Mouse (Mus musculus) midbrain, embryonic 16.5 days (tissue): ENCODE measurements around the gene Sox6. TPM values are rescaled to one million over a fixed set of nuclear protein-coding genes. Genes with fewer than 3 reads are reported as not detected.

ENCODE experiments used
- ATAC-seq: fragments of 200-750 bp; cut with Nextera tagmentation; 2 replicates; pipeline ENCODE4 v1.8.0; 2017; ENCODE audit warnings: moderate TSS enrichment
- H3K27ac ChIP-seq: fragments of 300-500 bp; sonication (generic); 2 replicates; pipeline ENCODE4 v1.5.1; 2014; ENCODE audit warnings: mild to moderate bottlenecking, low read length, mixed read lengths
- H3K27me3 ChIP-seq: fragments of 300-500 bp; sonication (generic); 2 replicates; pipeline ENCODE4 v1.6.1; 2014; ENCODE audit warnings: low read depth, low read length, mixed read lengths; ENCODE audit not compliant: control insufficient read depth, insufficient read depth
- H3K36me3 ChIP-seq: fragments of 300-500 bp; sonication (generic); 2 replicates; pipeline ENCODE4 v1.6.1; 2014; ENCODE audit warnings: mild to moderate bottlenecking, low read length, moderate library complexity, mixed read lengths; ENCODE audit not compliant: control insufficient read depth, insufficient read depth
- H3K4me1 ChIP-seq: fragments of 300-500 bp; sonication (generic); 2 replicates; pipeline ENCODE4 v1.6.1; 2014; ENCODE audit warnings: mild to moderate bottlenecking, low read length, mixed read lengths; ENCODE audit not compliant: control insufficient read depth, insufficient read depth
- H3K4me2 ChIP-seq: fragments of 300-500 bp; sonication (generic); 2 replicates; pipeline ENCODE4 v1.6.1; 2014; ENCODE audit warnings: mild to moderate bottlenecking, low read length, mixed read lengths
- H3K4me3 ChIP-seq: fragments of 300-500 bp; sonication (generic); 2 replicates; pipeline ENCODE4 v1.5.1; 2014; ENCODE audit warnings: low read depth, mild to moderate bottlenecking, low read length, moderate library complexity, mixed read lengths
- H3K9ac ChIP-seq: fragments of 300-500 bp; sonication (generic); 2 replicates; pipeline ENCODE4 v1.6.1; 2014; ENCODE audit warnings: low read depth, low read length, mixed read lengths
- H3K9me3 ChIP-seq: fragments of 300-500 bp; sonication (generic); replicated peaks from 2 replicates; pipeline ENCODE4 v1.6.1; 2014; ENCODE audit warnings: mild to moderate bottlenecking, low read length, mixed read lengths; ENCODE audit not compliant: control insufficient read depth, poor library complexity, severe bottlenecking
- WGBS: fragments of 180-500 bp; shearing (Covaris S2); extraction: QIAGEN DNeasy Blood & Tissue Kit; methylation state at CpG from one replicate; pipeline ENCODE4 v1.1.7; 2014; 5-methylcytosine and 5-hydroxymethylcytosine counted together
- polyA plus RNA-seq: library from polyadenylated mRNA; unstranded; fragments of >200 nt; fragmentation: Nextera tagmentation; extraction: Ambion mirVana; gene quantifications from 2 replicates; pipeline ENCODE4 v1.2.1, GENCODE M21; 2015

The Sox6 gene
- polyA plus RNA-seq, 1 experiment from 2014 or later = 47.2 TPM

DNA sequence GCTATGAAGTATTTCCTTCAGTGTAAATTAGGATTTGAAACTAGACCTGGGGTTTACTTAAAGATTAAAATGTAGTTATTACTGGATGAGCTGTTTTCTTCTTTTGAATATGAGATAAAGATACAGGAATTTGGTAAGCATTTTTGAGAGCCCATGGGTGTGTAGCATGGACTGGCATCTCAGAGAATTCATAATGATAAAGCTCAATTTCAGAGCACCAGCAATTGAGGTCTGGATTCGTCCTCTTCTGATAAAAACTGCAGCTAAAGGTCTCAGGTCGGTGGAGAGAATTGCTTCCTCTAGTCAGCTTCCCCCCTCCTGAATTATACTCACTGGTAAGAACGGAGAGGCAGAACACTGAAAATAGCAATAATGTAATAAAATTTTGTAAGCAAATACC is 86.4 kb downstream of the Sox6 start:
- Histone ChIP-seq H3K4me3 (no peak overlapping the region), H3K4me2 (no peak overlapping the region), H3K27me3 (no peaks in the 10 kb centered on the region), H3K9me3 (no peaks in the 10 kb centered on the region), H3K36me3 (no peaks in the 10 kb centered on the region), H3K27ac (no peak overlapping the region), H3K4me1 (no peaks in the 10 kb centered on the region), H3K9ac (no peak overlapping the region)
- 58% methylated on average over 3 of the region's 3 CpGs for whole genome bisulfite sequencing
- no peak for ATAC-seq

DNA sequence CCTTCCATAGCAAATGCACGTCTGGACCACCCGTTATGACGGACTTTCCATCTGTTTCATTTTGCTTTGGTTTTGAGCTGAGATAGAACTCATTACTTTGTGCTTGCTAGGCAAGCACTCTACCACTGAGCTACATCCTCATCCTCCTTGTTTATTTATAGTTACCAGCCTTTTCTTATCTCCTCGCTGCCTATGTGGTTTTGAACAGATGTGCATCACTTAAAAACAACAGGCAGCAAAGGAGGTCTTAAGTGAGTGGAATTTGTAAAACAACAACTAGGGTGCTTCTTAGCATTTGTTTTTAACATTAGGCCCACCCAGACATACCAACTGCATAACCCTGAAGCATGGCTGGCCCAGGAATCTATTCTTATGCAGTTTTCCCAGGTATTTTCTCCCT is 86.9 kb downstream of the Sox6 start:
- H3K9ac ChIP-seq = no peak overlapping the region
- no peak overlapping the region for H3K4me3 ChIP-seq
- no peaks in the 10 kb centered on the region for H3K36me3 ChIP-seq
- 79% methylated on average over 4 of the region's 4 CpGs for WGBS
- H3K4me2 ChIP-seq = no peak overlapping the region
- no peak for ATAC-seq
- no peaks in the 10 kb centered on the region for H3K27me3 ChIP-seq
- no peaks in the 10 kb centered on the region for H3K4me1 ChIP-seq
- H3K9me3 ChIP-seq = no peaks in the 10 kb centered on the region
- no peak overlapping the region for H3K27ac ChIP-seq

DNA sequence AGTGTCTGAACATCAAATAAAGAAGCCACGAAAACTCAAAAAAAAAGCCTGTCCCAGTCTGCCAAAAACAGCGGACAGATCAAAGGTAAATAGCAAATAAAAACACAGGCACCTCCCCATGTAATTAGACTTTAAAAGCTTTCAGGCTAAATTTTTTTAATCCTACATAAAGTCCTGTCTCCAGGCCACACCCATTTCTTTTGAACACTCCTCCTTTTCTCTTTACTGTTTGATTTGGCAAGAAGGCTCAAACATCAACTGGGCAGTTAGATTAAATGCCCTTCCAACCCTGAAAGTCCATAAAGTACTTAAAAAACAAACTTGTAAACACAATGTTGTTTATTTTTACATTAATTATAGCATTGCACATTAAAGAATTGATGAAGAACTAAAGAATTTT is 90.7 kb downstream of the Sox6 start:
- no peak overlapping the region for H3K9ac ChIP-seq
- H3K4me3 ChIP-seq = no peak overlapping the region
- WGBS = 44% methylated on average over 2 of the region's 2 CpGs
- H3K4me2 ChIP-seq = no peak overlapping the region
- H3K9me3 ChIP-seq = no peaks in the 10 kb centered on the region
- H3K36me3 ChIP-seq = no peaks in the 10 kb centered on the region
- H3K27me3 ChIP-seq = no peaks in the 10 kb centered on the region
- ATAC-seq = no peak
- H3K27ac ChIP-seq = no peak overlapping the region
- no peaks in the 10 kb centered on the region for H3K4me1 ChIP-seq

DNA sequence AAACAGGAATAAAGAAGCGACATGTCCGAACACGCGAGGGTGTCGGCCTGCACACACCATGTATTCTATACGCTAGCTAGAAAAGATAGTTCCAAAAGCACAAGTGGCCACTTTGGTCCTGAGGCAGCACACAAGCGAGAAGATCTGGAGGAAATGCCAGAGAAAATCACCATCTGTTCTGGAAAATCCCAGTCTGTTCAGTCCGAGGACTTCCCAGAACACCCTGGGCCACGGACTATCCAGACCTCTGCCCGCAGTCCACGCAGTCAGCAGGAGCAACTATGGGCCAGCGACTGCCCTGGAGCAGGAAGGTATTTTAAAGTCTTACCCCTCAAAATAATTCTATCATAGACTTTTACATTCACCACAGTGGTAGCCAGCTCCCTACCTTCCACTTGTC is 92.0 kb downstream of the Sox6 start:
- H3K4me3 ChIP-seq = no peak overlapping the region
- H3K9ac ChIP-seq = no peak overlapping the region
- 97% methylated on average over 12 of the region's 12 CpGs for WGBS

DNA sequence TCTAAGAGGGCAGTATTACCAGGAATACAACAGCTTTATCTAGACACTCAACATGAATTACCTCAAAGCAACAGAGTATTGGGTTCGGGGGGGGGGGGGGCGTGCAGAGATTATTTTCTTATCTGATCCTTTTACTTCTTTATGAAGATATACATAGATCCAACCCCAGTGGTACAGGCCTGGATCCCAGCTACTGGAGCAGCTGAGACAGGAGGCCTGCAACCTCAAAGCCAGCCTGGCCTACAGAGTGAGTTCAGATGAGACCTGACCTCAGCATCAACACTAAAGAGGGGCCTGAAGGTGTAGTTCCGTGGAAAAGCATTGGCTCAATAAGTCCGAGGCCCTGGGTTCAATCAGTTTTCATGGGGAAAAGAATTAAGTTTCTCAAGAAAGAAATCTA is 93.1 kb downstream of the Sox6 start:
- H3K27me3 ChIP-seq = no peaks in the 10 kb centered on the region
- WGBS = 83% methylated on average over 4 of the region's 4 CpGs
- no peak overlapping the region for H3K4me3 ChIP-seq
- H3K4me2 ChIP-seq = no peak overlapping the region
- no peaks in the 10 kb centered on the region for H3K36me3 ChIP-seq
- no peaks in the 10 kb centered on the region for H3K9me3 ChIP-seq
- no peak for ATAC-seq
- H3K27ac ChIP-seq = no peak overlapping the region
- no peaks in the 10 kb centered on the region for H3K4me1 ChIP-seq
- no peak overlapping the region for H3K9ac ChIP-seq

More for the DNA sequence above, 92.0 kb downstream of the Sox6 start:
- Histone ChIP-seq H3K27ac (no peak overlapping the region), H3K9me3 (no peaks in the 10 kb centered on the region), H3K27me3 (no peaks in the 10 kb centered on the region), H3K36me3 (no peaks in the 10 kb centered on the region), H3K4me1 (no peaks in the 10 kb centered on the region), H3K4me2 (no peak overlapping the region)
- ATAC-seq = no peak

DNA sequence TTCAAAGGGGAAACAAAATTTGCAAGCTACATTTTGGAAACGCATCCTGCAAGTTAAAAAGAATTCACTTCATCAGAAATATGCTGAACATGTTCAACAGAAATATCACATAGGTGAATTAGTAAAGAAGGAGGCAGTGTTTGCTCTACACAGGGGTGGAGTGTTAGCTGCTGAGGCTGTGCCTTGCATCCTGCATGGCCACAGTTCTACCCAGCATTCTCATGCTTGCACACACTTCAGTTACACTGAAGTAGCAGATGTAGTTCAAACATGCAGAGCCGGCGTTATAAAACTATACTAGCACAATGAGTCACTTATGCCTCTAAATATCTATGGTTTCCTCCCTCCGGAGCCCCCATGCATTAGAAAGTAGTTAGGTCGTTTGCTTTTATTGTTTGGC is 94.3 kb downstream of the Sox6 start:
- Histone ChIP-seq H3K36me3 (no peaks in the 10 kb centered on the region), H3K9ac (no peak overlapping the region), H3K27ac (no peak overlapping the region), H3K4me1 (no peaks in the 10 kb centered on the region), H3K4me2 (no peak overlapping the region), H3K9me3 (no peaks in the 10 kb centered on the region), H3K27me3 (no peaks in the 10 kb centered on the region), H3K4me3 (no peak overlapping the region)
- WGBS = 66% methylated on average over 5 of the region's 5 CpGs
- no peak for ATAC-seq

DNA sequence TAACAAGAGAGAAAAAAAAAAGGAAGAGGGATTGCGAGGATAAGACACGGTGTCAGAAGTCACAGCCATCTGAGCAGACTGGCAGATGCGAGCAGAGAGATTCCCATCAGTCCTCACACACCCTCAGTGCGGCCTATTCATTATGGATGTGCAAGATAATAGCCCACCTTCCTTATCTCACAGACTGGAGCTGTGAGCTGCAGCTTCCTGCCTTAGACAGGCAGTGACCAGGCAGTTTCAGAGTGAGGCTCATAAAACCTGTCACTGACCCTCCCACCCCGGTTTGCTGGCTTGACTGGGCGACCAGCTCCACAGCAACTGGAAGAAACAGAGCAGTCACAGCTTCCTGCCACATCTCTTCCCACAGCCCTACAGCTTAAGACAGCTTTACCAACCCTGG is 96.8 kb downstream of the Sox6 start:
- Histone ChIP-seq H3K27ac (no peak overlapping the region), H3K27me3 (no peaks in the 10 kb centered on the region), H3K4me3 (no peak overlapping the region), H3K4me1 (no peaks in the 10 kb centered on the region), H3K9ac (no peak overlapping the region), H3K36me3 (no peaks in the 10 kb centered on the region), H3K9me3 (no peaks in the 10 kb centered on the region), H3K4me2 (no peak overlapping the region)
- WGBS = 41% methylated on average over 6 of the region's 6 CpGs
- no peak for ATAC-seq

DNA sequence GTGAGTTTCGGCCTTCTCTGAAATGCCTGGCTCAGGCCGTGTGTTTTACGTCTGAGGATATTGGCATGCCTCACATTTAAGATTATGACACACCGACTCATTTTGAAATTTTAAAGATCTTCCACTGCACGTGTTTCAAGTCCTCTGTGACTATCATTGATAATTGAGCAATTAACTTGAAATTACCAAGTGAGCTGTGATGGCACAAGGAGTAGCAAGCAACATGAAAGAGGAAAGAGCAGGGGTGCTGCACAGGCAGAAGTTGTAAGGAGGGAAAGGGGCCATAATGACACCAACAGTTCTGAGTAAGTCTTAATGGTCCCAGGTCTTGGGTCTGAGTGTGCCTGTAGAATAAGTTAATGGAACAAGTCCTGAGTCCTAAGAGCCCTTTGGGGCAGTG is 99.3 kb downstream of the Sox6 start:
- H3K4me2 ChIP-seq = no peak overlapping the region
- H3K4me3 ChIP-seq = no peak overlapping the region
- no peaks in the 10 kb centered on the region for H3K4me1 ChIP-seq
- H3K9ac ChIP-seq = no peak overlapping the region
- no peak for ATAC-seq
- no peaks in the 10 kb centered on the region for H3K36me3 ChIP-seq
- no peaks in the 10 kb centered on the region for H3K9me3 ChIP-seq
- WGBS = 87% methylated on average over 5 of the region's 5 CpGs
- H3K27ac ChIP-seq = no peak overlapping the region
- no peaks in the 10 kb centered on the region for H3K27me3 ChIP-seq

DNA sequence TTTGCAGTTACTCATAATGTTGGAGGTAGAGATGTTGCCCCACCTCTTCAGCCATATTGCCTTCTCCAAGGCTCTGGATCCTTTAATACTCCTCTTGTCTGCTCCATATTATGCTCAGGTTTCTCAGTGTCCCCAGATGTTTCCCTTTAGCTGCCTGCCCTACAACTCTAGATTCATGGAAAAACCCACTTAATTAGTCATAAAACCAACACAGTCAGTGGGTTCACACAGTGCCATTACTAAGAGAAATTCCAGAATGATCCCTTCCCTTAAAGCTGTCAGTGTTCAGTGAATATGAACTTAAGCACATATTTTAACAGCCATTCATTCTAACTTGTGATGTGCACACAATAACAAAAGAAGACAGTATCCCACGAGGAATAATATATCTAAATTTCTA is 101.7 kb downstream of the Sox6 start:
- no peaks in the 10 kb centered on the region for H3K27me3 ChIP-seq
- no peaks in the 10 kb centered on the region for H3K36me3 ChIP-seq
- H3K4me3 ChIP-seq = no peak overlapping the region
- no peak overlapping the region for H3K27ac ChIP-seq
- no peaks in the 10 kb centered on the region for H3K4me1 ChIP-seq
- 77% methylated on average over 1 of the region's 1 CpGs for WGBS
- no peaks in the 10 kb centered on the region for H3K9me3 ChIP-seq
- H3K4me2 ChIP-seq = no peak overlapping the region
- no peak overlapping the region for H3K9ac ChIP-seq
- ATAC-seq = no peak

DNA sequence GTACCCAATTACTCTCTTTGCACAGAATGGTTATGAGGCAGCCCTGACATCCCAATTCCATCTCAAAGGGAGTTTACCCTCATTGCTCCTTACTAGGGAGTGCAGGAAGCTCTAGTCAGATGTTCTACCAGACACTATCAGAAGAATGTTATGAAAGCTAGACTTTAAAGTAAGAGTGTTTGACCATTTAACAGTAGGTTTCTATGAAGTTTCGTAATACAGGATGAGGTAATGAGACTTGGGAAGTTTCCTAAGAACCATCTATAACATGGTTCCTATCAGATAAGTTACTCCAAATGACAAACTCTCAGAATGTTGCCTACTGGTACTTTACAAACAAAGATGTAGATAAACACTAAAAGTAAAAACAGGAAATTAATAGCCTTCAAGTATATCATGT is 123.3 kb downstream of the Sox6 start:
- 98% methylated on average over 1 of the region's 1 CpGs for WGBS
- Histone ChIP-seq H3K4me3 (no peak overlapping the region), H3K27me3 (no peaks in the 10 kb centered on the region), H3K9me3 (no peaks in the 10 kb centered on the region), H3K4me1 (peaks cover 4% of the 10 kb centered on the region; the same call in 1 of the 2 replicates), H3K4me2 (no peak overlapping the region), H3K36me3 (no peaks in the 10 kb centered on the region), H3K9ac (no peak overlapping the region), H3K27ac (no peak overlapping the region)
- ATAC-seq = no peak
